Mouse (Mus musculus): ENCODE results near the gene Adamts20.

- no peak for TF ChIP-seq CTCF (IDR thresholded peaks at IDR 0.05; ENCODE audit: borderline replicate concordance, extremely low read depth, insufficient read depth, insufficient read length)
- no peak for TF ChIP-seq POLR2A (IDR thresholded peaks at IDR 0.05; ENCODE audit: borderline replicate concordance, extremely low read depth, insufficient read depth, insufficient read length, poor library complexity, severe bottlenecking)
These were observed 12.4 kb downstream of the Adamts20 start for GRCm38 (mm10) chr15:94452848-94453247.
